Mouse (Mus musculus) activated CD4-positive, CD25-positive, alpha-beta regulatory T cell, adult 4 months (primary cell): ENCODE data around the gene Vav3. TPM values are rescaled to one million over a fixed set of nuclear protein-coding genes. Genes with fewer than 3 reads are reported as not detected.

Experiments
- ATAC-seq: one replicate; pipeline ENCODE4 v1.8.0; 2017
- polyA plus RNA-seq, 2 experiments: library from polyadenylated mRNA; unstranded; fragments of 100-300 nt; shearing (Covaris generic); gene quantifications; one replicate each; pipeline ENCODE4 v1.2.1; 2017

Gene Vav3
- polyA plus RNA-seq, 2 experiments from 2014 or later = 8.7 to 12.2 TPM

GRCm38 (mm10) chr3:109352690-109353089 lies 12.2 kb downstream of the Vav3 start:
- peak; percentile 34 for ATAC-seq

- ATAC-seq = no peak
These were observed 13.4 kb downstream of the Vav3 start for GRCm38 (mm10) chr3:109353814-109354213.

GRCm38 (mm10) chr3:109355158-109355557 lies 14.7 kb downstream of the Vav3 start:
- ATAC-seq = no peak

GRCm38 (mm10) chr3:109360746-109361145 lies 20.3 kb downstream of the Vav3 start:
- peak; percentile 56 for ATAC-seq

GRCm38 (mm10) chr3:109361882-109362281 lies 21.4 kb downstream of the Vav3 start:
- no peak for ATAC-seq

- no peak for ATAC-seq
These were observed 21.9 kb downstream of the Vav3 start for GRCm38 (mm10) chr3:109362310-109362709.

- no peak for ATAC-seq
These were observed 23.1 kb downstream of the Vav3 start for GRCm38 (mm10) chr3:109363522-109363921.

- ATAC-seq = no peak
These were observed 25.4 kb downstream of the Vav3 start for GRCm38 (mm10) chr3:109365875-109366274.

GRCm38 (mm10) chr3:109366411-109366851 lies 26.0 kb downstream of the Vav3 start:
- ATAC-seq = no peak

GRCm38 (mm10) chr3:109368383-109369289 lies 28.2 kb downstream of the Vav3 start:
- no peak for ATAC-seq

GRCm38 (mm10) chr3:109371576-109371975 lies 31.1 kb downstream of the Vav3 start:
- ATAC-seq = peak; percentile 15

- peak; percentile 45 for ATAC-seq
These were observed 32.2 kb downstream of the Vav3 start for GRCm38 (mm10) chr3:109372678-109373077.

GRCm38 (mm10) chr3:109378278-109378677 lies 37.8 kb downstream of the Vav3 start:
- no peak for ATAC-seq

- no peak for ATAC-seq
These were observed 38.2 kb downstream of the Vav3 start for GRCm38 (mm10) chr3:109378684-109379083.

GRCm38 (mm10) chr3:109388730-109389129 lies 48.3 kb downstream of the Vav3 start:
- no peak for ATAC-seq

GRCm38 (mm10) chr3:109401527-109401926 lies 61.1 kb downstream of the Vav3 start:
- no peak for ATAC-seq

- no peak for ATAC-seq
These were observed 70.8 kb downstream of the Vav3 start for GRCm38 (mm10) chr3:109411294-109411693.

GRCm38 (mm10) chr3:109420403-109420802 lies 80.0 kb downstream of the Vav3 start:
- no peak for ATAC-seq

- peak; percentile 49 for ATAC-seq
These were observed 80.6 kb downstream of the Vav3 start for GRCm38 (mm10) chr3:109421019-109421418.

- ATAC-seq = no peak
These were observed 83.1 kb downstream of the Vav3 start for GRCm38 (mm10) chr3:109423440-109424079.

GRCm38 (mm10) chr3:109431285-109431684 lies 90.8 kb downstream of the Vav3 start:
- ATAC-seq = no peak

- ATAC-seq = no peak
These were observed 98.1 kb downstream of the Vav3 start for GRCm38 (mm10) chr3:109438552-109438951.

GRCm38 (mm10) chr3:109439253-109439652 lies 98.8 kb downstream of the Vav3 start:
- no peak for ATAC-seq

- no peak for ATAC-seq
These were observed 99.5 kb downstream of the Vav3 start for GRCm38 (mm10) chr3:109440001-109440400.
